Mouse (Mus musculus): ENCODE measurements around the gene Rap1a.

GRCm38 (mm10) chr3:105718746-105719145 is 82.4 kb downstream of the Rap1a start:
- no peak for TF ChIP-seq POLR2A (IDR thresholded peaks at IDR 0.05; ENCODE audit: borderline replicate concordance, low read depth, low read length)
- no peak for TF ChIP-seq CTCF (IDR thresholded peaks at IDR 0.05; ENCODE audit: low read depth, low read length)
